Mouse (Mus musculus): Measurements from ENCODE around the gene Sept1. TPM values are rescaled to one million over a fixed set of nuclear protein-coding genes. Genes with fewer than 3 reads are reported as not detected.

Sept1 gene
- polyA plus RNA-seq, 1 experiment from 2014 or later: 15.8 TPM

GRCm38 (mm10) chr7:127207374-127208294, 25.3 kb downstream of the Sept1 start:
- Histone ChIP-seq H3K4me2 (peak overlapping the region; percentile 90), H3K4me3 (replicated peaks) (peak overlapping the region; percentile 97), H3K36me3 (peaks cover 19% of the 10 kb centered on the region), H3K4me1 (peaks cover 36% of the 10 kb centered on the region), H3K9me3 (replicated peaks) (no peaks in the 10 kb centered on the region), H3K27ac (replicated peaks) (peak overlapping the region; percentile 83), H3K27me3 (replicated peaks) (no peaks in the 10 kb centered on the region), H3K9ac (replicated peaks) (peak overlapping the region; percentile 88)
- 0 out of 2 replicates have a peak, but pooled peaks have one; percentile 4 for ATAC-seq (ENCODE audit: low FRiP score)
- under 1% methylated on average over 51 of the region's 53 CpGs for WGBS

DNA sequence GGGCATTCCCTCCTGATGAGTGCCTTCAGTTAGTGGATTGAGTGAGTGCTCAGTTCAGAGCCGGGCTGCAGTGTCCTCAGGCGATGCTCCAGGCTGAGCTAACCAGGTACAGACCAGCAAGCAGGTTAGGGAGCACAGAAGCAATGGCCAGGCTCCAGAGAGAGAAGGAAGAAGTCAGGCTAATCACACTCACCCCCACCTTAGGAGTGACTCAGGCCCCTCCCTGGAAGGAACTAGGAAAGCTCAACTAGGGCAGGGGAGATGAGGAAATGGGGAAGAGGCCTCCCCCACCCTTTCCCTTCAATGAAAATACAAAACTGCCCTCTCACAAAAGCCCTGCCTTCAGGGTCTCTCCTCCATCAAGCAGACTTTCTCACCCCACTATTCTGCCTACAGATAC, 26.3 kb downstream of the Sept1 start:
- peaks cover 36% of the 10 kb centered on the region for H3K4me1 ChIP-seq
- H3K9ac ChIP-seq (replicated peaks): peak overlapping the region; percentile 88
- H3K4me2 ChIP-seq: peak overlapping the region; percentile 90
- WGBS: 63% methylated on average over 2 of the region's 2 CpGs
- no peaks in the 10 kb centered on the region for H3K27me3 ChIP-seq (replicated peaks)
- peak overlapping the region; percentile 97 for H3K4me3 ChIP-seq (replicated peaks)
- ATAC-seq (ENCODE audit: low FRiP score): no peak
- no peak overlapping the region for H3K27ac ChIP-seq (replicated peaks)
- H3K9me3 ChIP-seq (replicated peaks): no peaks in the 10 kb centered on the region
- peaks cover 27% of the 10 kb centered on the region for H3K36me3 ChIP-seq

- H3K9me3 ChIP-seq (replicated peaks): no peaks in the 10 kb centered on the region
- no peaks in the 10 kb centered on the region for H3K27me3 ChIP-seq (replicated peaks)
- ATAC-seq (ENCODE audit: low FRiP score): no peak
- peak overlapping the region; percentile 73 for H3K9ac ChIP-seq (replicated peaks)
- WGBS: 61% methylated on average over 11 of the region's 11 CpGs
- peak overlapping the region; percentile 87 for H3K4me3 ChIP-seq (replicated peaks)
- H3K27ac ChIP-seq (replicated peaks): peak overlapping the region; percentile 90
- peak overlapping the region; percentile 84 for H3K4me2 ChIP-seq
- peaks cover 34% of the 10 kb centered on the region for H3K4me1 ChIP-seq
- H3K36me3 ChIP-seq: peaks cover 76% of the 10 kb centered on the region
Observed at GRCm38 (mm10) chr7:127196484-127196883, 36.4 kb downstream of the Sept1 start.

GRCm38 (mm10) chr7:127195544-127196295, 37.2 kb downstream of the Sept1 start, which contains the start of gene Cd2bp2:
Gene Cd2bp2 (minus strand): TSS chr7:127196050.
- Histone ChIP-seq H3K4me2 (peak within 1 kb of the TSS; percentile 91), H3K9ac (replicated peaks) (peak within 1 kb of the TSS; percentile 78), H3K27me3 (replicated peaks) (no peaks in the 10 kb centered on the region), H3K27ac (replicated peaks) (peak within 1 kb of the TSS; percentile 92), H3K9me3 (replicated peaks) (no peaks in the 10 kb centered on the region), H3K36me3 (peaks cover 73% of the 10 kb centered on the region), H3K4me3 (replicated peaks) (peak within 1 kb of the TSS; percentile 87), H3K4me1 (peaks cover 34% of the 10 kb centered on the region)
- peak; percentile 96 for ATAC-seq (ENCODE audit: low FRiP score)
- WGBS: under 1% methylated on average over 51 of the region's 51 CpGs

DNA sequence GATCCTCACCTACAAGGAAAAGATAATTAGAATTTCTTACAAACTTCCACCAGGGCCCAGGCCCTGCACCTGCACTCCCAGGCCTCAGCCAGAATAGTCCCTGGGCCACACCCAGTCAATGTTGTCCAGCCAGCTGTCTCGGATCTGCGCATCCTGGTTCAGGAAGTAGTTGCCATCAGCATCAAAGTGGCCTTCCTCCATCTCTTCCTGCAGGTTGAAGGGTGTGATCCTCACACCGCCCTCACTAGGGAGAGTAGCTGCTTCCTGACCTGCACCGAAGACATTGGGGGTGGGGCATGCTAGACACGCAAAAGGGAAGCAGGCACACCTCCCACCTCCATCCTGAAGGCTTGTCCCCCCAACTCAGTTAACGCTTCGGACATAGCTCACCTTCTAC, 38.3 kb downstream of the Sept1 start:
- peak overlapping the region; percentile 78 for H3K9ac ChIP-seq (replicated peaks)
- peak overlapping the region; percentile 87 for H3K4me3 ChIP-seq (replicated peaks)
- peak overlapping the region; percentile 92; the same call in 1 of the 2 replicates for H3K27ac ChIP-seq (replicated peaks)
- no peak for ATAC-seq (ENCODE audit: low FRiP score)
- no peaks in the 10 kb centered on the region for H3K27me3 ChIP-seq (replicated peaks)
- peaks cover 63% of the 10 kb centered on the region for H3K36me3 ChIP-seq
- no peaks in the 10 kb centered on the region for H3K9me3 ChIP-seq (replicated peaks)
- peak overlapping the region; percentile 91 for H3K4me2 ChIP-seq
- peaks cover 34% of the 10 kb centered on the region for H3K4me1 ChIP-seq
- WGBS: 83% methylated on average over 7 of the region's 7 CpGs

DNA sequence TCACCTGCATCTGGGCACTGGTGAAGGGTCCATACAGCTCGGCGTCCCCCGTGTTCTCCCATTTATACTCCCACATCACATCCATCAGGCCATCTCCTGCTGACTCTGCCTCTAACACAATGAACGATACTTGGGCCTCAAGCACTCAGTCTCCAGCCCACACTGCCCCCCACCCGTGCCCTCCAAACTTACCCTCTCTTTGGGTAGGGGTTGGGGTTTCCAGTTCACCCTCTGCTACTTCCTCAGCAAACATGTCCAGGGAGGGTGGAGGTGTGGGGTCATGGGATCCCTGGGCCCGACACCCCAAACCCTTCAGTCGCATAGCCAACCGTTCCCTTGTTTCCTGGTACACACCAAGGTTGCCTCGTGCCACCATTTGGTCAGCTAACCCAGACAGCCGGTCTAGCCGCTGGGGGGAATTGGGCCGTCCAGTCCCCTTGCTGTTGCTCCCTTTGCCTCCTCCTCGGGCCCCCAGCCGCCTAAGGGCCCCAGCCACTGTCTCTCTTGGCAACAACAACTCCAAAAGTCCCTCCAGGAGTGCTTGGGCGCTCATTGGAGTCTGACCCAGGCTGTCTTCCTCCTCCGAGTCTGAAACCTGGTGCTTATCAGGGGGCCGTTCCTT, 38.8 kb downstream of the Sept1 start:
- Histone ChIP-seq H3K36me3 (peaks cover 57% of the 10 kb centered on the region), H3K27ac (replicated peaks) (no peak overlapping the region), H3K9ac (replicated peaks) (peak overlapping the region; percentile 78; the same call in 1 of the 2 replicates), H3K4me1 (peaks cover 34% of the 10 kb centered on the region), H3K4me2 (peak overlapping the region; percentile 91), H3K4me3 (replicated peaks) (peak overlapping the region; percentile 87; the same call in 1 of the 2 replicates), H3K9me3 (replicated peaks) (no peaks in the 10 kb centered on the region), H3K27me3 (replicated peaks) (no peaks in the 10 kb centered on the region)
- 95% methylated on average over 17 of the region's 17 CpGs for WGBS
- ATAC-seq (ENCODE audit: low FRiP score): no peak

- WGBS: 96% methylated on average over 5 of the region's 5 CpGs
- no peak for ATAC-seq (ENCODE audit: low FRiP score)
- Histone ChIP-seq H3K9ac (replicated peaks) (no peak overlapping the region), H3K36me3 (peaks cover 46% of the 10 kb centered on the region), H3K9me3 (replicated peaks) (no peaks in the 10 kb centered on the region), H3K4me1 (peaks cover 34% of the 10 kb centered on the region), H3K27ac (replicated peaks) (no peak overlapping the region), H3K4me3 (replicated peaks) (no peak overlapping the region), H3K27me3 (replicated peaks) (no peaks in the 10 kb centered on the region), H3K4me2 (no peak overlapping the region)
Observed at GRCm38 (mm10) chr7:127192989-127193388, 39.9 kb downstream of the Sept1 start.

- Histone ChIP-seq H3K4me2 (no peak overlapping the region), H3K27me3 (replicated peaks) (no peaks in the 10 kb centered on the region), H3K9ac (replicated peaks) (no peak overlapping the region), H3K4me1 (peaks cover 22% of the 10 kb centered on the region), H3K4me3 (replicated peaks) (no peak overlapping the region), H3K9me3 (replicated peaks) (no peaks in the 10 kb centered on the region), H3K36me3 (peaks cover 34% of the 10 kb centered on the region), H3K27ac (replicated peaks) (no peak overlapping the region)
- no peak for ATAC-seq (ENCODE audit: low FRiP score)
- WGBS: 66% methylated on average over 6 of the region's 6 CpGs
Observed at GRCm38 (mm10) chr7:127190672-127191071, 42.3 kb downstream of the Sept1 start.

GRCm38 (mm10) chr7:127188305-127189276, 44.3 kb downstream of the Sept1 start:
- Histone ChIP-seq H3K4me3 (replicated peaks) (no peak overlapping the region), H3K36me3 (peaks cover 25% of the 10 kb centered on the region), H3K9me3 (replicated peaks) (no peaks in the 10 kb centered on the region), H3K4me1 (peaks cover 4% of the 10 kb centered on the region; the same call in 1 of the 2 replicates), H3K27me3 (replicated peaks) (no peaks in the 10 kb centered on the region), H3K27ac (replicated peaks) (no peak overlapping the region), H3K4me2 (no peak overlapping the region), H3K9ac (replicated peaks) (no peak overlapping the region)
- ATAC-seq (ENCODE audit: low FRiP score): no peak
- WGBS: 87% methylated on average over 17 of the region's 17 CpGs

- H3K27me3 ChIP-seq (replicated peaks): no peaks in the 10 kb centered on the region
- no peaks in the 10 kb centered on the region for H3K4me1 ChIP-seq
- no peak overlapping the region for H3K9ac ChIP-seq (replicated peaks)
- peaks cover 13% of the 10 kb centered on the region for H3K36me3 ChIP-seq
- no peak overlapping the region for H3K4me2 ChIP-seq
- 80% methylated on average over 10 of the region's 10 CpGs for WGBS
- H3K27ac ChIP-seq (replicated peaks): no peak overlapping the region
- H3K4me3 ChIP-seq (replicated peaks): no peak overlapping the region
- no peaks in the 10 kb centered on the region for H3K9me3 ChIP-seq (replicated peaks)
- ATAC-seq (ENCODE audit: low FRiP score): no peak
Observed at GRCm38 (mm10) chr7:127187351-127187750, 45.6 kb downstream of the Sept1 start.

All from neural tube, embryonic 15.5 days (tissue).